Mouse (Mus musculus): ENCODE data around the gene Ptrh1.

- TF ChIP-seq CTCF (IDR thresholded peaks at IDR 0.05; ENCODE audit: extremely low read depth, insufficient read length, insufficient replicate concordance, low read depth, low read length) (no peak), POLR2A (IDR thresholded peaks at IDR 0.05; ENCODE audit: low read depth, low read length) (no peak)
These were observed 26.5 kb upstream of the Ptrh1 start for GRCm38 (mm10) chr2:32749082-32749481.
